Mouse (Mus musculus) midbrain, embryonic 14.5 days (tissue): Measurements from ENCODE around the gene Spout1. TPM values are rescaled to one million over a fixed set of nuclear protein-coding genes. Genes with fewer than 3 reads are reported as not detected.
"Not testable (repeated sequence)": the region's sequence is repeated elsewhere in the genome, so short reads cannot be mapped to it uniquely, and the experiment has no call there.

Experiments
- ATAC-seq: fragments of 200-750 bp; cut with Nextera tagmentation; 2 replicates; pipeline ENCODE4 v1.8.0; 2017; ENCODE audit warnings: moderate number of reproducible peaks, moderate library complexity; ENCODE audit not compliant: low FRiP score, low TSS enrichment
- DNase-seq: peaks from one replicate; pipeline ENCODE4 v3.0.0-alpha.2; 2015
- H3K27ac ChIP-seq: fragments of 300-500 bp; sonication (generic); replicated peaks from 2 replicates; pipeline ENCODE4 v1.5.1; 2014; ENCODE audit warnings: mild to moderate bottlenecking, low read depth, low read length, moderate library complexity
- H3K27me3 ChIP-seq: fragments of 300-500 bp; sonication (generic); 2 replicates; pipeline ENCODE4 v1.6.1; 2014; ENCODE audit warnings: low read length, control low read depth, mixed read lengths; ENCODE audit not compliant: control insufficient read depth, insufficient read depth
- H3K36me3 ChIP-seq: fragments of 300-500 bp; sonication (generic); 2 replicates; pipeline ENCODE4 v1.6.1; 2014; ENCODE audit warnings: low read length, control low read depth; ENCODE audit not compliant: control insufficient read depth, insufficient read depth
- H3K4me1 ChIP-seq: fragments of 300-500 bp; sonication (generic); 2 replicates; pipeline ENCODE4 v1.6.1; 2014; ENCODE audit warnings: mild to moderate bottlenecking, antibody characterized with exemption, low read length, control low read depth; ENCODE audit not compliant: control insufficient read depth, insufficient read depth
- H3K4me2 ChIP-seq: fragments of 300-500 bp; sonication (generic); 2 replicates; pipeline ENCODE4 v1.6.1; 2014; ENCODE audit warnings: mild to moderate bottlenecking, low read length, moderate library complexity
- H3K4me3 ChIP-seq: fragments of 300-500 bp; sonication (generic); replicated peaks from 2 replicates; pipeline ENCODE4 v1.5.1; 2014; ENCODE audit warnings: low read depth, low read length
- H3K9ac ChIP-seq: fragments of 300-500 bp; sonication (generic); replicated peaks from 2 replicates; pipeline ENCODE4 v1.6.1; 2014; ENCODE audit warnings: mild to moderate bottlenecking, low read length, moderate library complexity
- H3K9me3 ChIP-seq: fragments of 300-500 bp; sonication (generic); 2 replicates; pipeline ENCODE4 v1.6.1; 2016; ENCODE audit warnings: low read length, control low read depth, mixed read lengths; ENCODE audit not compliant: control insufficient read depth
- WGBS: fragments of 180-500 bp; shearing (Covaris S2); extraction: QIAGEN DNeasy Blood & Tissue Kit; methylation state at CpG from one replicate; pipeline ENCODE4 v1.1.7; 2014; 5-methylcytosine and 5-hydroxymethylcytosine counted together
- polyA plus RNA-seq: library from polyadenylated mRNA; unstranded; fragments of >200 nt; fragmentation: Nextera tagmentation; extraction: Ambion mirVana; gene quantifications from 2 replicates; pipeline ENCODE4 v1.2.1, GENCODE M21; 2014

Spout1 gene
- polyA plus RNA-seq, 1 experiment from 2014 or later = 52.8 TPM

DNA sequence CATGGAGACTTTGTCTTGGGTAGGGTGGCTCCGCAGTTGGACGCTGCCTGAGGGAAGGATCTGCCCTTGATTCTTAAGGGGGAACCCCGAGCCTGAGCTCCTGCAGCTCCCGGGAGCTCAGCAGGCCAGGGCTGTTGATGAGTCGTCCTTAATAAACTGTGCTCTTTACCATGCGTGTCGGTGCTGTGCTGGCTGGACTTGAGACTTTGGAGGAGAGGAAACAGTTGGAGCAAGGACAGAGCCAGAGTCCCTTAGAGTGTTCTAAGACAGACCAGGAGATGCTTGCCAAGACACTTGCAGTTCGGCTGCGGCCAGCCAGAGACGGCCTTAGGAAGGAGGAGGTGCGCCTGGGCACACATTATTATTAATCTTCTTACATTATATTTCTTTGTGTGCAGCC, 26.4 kb downstream of the Spout1 start:
- ATAC-seq = no peak
- H3K4me1 ChIP-seq = no peaks in the 10 kb centered on the region
- H3K9me3 ChIP-seq = no peaks in the 10 kb centered on the region
- 90% methylated on average over 11 of the region's 11 CpGs for WGBS
- peaks cover 44% of the 10 kb centered on the region for H3K36me3 ChIP-seq
- H3K27me3 ChIP-seq = no peaks in the 10 kb centered on the region
- H3K27ac ChIP-seq = no peak overlapping the region
- H3K9ac ChIP-seq = no peak overlapping the region
- no peak overlapping the region for H3K4me2 ChIP-seq
- no peak overlapping the region for H3K4me3 ChIP-seq
- no peak for DNase-seq

DNA sequence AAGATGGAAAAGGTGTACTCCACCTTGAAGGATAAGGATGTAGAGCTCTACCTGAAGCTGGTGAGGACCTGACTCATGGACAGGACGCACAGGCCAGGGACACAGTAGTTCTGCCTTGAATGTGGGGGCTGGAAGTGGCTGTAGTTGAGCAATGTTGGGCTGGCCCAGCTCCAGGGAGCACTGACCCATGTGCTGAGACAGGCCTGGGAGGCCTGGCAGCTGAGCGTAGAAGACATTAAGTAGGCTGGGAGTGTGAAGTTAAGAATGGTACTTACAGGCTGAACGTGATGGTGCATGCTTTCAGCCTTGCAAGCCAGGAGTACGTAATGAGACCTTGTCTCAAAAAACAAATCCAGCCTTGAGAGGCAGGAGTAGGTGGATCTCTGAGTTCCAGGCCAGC, 30.8 kb downstream of the Spout1 start:
- Histone ChIP-seq H3K9me3 (no peaks in the 10 kb centered on the region), H3K27ac (no peak overlapping the region), H3K4me3 (no peak overlapping the region), H3K36me3 (peaks cover 83% of the 10 kb centered on the region), H3K4me1 (no peaks in the 10 kb centered on the region), H3K9ac (no peak overlapping the region), H3K27me3 (no peaks in the 10 kb centered on the region), H3K4me2 (no peak overlapping the region)
- no peak for DNase-seq
- WGBS = 95% methylated on average over 4 of the region's 4 CpGs
- no peak for ATAC-seq

DNA sequence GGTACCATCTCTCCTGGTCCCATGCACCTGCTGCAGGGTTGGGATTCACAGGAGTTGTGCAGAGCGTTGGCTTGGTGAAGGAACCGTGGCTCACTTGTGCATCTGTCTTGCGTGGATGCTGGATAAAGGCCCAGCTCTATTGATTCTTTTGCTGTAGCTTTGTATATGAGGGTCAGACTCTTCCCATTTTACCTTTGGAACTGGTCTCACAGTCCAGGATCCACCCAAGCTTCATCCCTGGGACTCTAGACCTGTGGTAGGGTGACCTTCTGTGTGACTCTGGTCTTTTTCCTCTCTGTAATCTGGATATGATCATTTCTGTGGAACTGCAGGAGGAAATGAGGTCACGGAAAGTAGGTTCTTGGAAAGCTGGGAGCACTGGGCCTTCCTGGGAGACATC, 33.8 kb downstream of the Spout1 start:
- Histone ChIP-seq H3K27ac (no peak overlapping the region), H3K9me3 (no peaks in the 10 kb centered on the region), H3K27me3 (no peaks in the 10 kb centered on the region), H3K4me3 (no peak overlapping the region), H3K4me2 (no peak overlapping the region), H3K9ac (no peak overlapping the region), H3K36me3 (peaks cover 90% of the 10 kb centered on the region), H3K4me1 (no peaks in the 10 kb centered on the region)
- ATAC-seq (no peak), DNase-seq (no peak)
- WGBS = 95% methylated on average over 4 of the region's 4 CpGs

DNA sequence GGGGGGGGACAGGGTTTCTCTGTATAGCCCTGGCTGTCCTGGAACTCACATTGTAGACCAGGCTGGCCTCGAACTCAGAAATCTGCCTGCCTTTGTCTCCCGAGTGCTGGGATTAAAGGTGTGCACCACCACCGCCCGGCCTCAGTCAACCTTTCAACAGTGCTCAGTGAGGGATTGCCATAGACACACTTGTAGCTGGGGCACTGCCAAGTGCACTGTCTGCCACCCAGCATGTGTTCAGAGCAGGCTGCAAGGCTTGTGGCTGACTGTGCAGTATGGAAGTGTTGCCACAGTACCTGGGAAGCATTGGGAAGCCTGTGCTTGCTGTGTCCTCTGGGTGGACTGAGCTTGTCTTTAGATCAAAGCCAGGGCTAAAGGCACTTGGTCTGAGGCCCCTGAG, 38.2 kb downstream of the Spout1 start:
- ATAC-seq, H3K4me1 ChIP-seq, H3K9me3 ChIP-seq, DNase-seq, H3K4me3 ChIP-seq, H3K27ac ChIP-seq, H3K27me3 ChIP-seq, H3K4me2 ChIP-seq, H3K9ac ChIP-seq: not testable (repeated sequence)
- H3K36me3 ChIP-seq = peaks cover 78% of the 10 kb centered on the region
- 92% methylated on average over 4 of the region's 4 CpGs for WGBS

DNA sequence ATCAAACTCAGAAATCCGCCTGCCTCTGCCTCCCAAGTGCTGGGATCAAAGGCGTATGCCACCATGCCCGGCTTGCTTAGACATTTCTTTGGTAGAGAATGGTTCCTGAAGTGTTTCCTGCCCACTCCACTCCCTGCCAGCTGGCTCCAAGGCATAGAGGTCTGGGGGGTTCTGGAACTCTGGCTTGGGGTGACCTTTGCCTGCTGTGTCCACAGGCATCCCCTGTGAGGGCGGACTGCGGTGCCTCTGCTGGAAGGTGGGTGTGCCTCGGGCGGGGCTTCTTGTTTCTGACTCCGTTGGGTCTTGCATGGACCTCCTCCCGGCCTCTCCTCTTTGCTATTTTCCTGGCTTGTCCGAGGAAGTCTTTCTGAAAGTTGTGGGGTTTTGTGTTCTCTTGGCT, 41.8 kb downstream of the Spout1 start:
- 95% methylated on average over 10 of the region's 10 CpGs for WGBS
- no peaks in the 10 kb centered on the region for H3K27me3 ChIP-seq
- no peaks in the 10 kb centered on the region for H3K9me3 ChIP-seq
- H3K4me3 ChIP-seq = no peak overlapping the region
- DNase-seq = no peak
- H3K36me3 ChIP-seq = peaks cover 42% of the 10 kb centered on the region
- no peak for ATAC-seq
- peaks cover 14% of the 10 kb centered on the region for H3K4me1 ChIP-seq
- no peak overlapping the region for H3K9ac ChIP-seq
- no peak overlapping the region for H3K27ac ChIP-seq
- H3K4me2 ChIP-seq = no peak overlapping the region

DNA sequence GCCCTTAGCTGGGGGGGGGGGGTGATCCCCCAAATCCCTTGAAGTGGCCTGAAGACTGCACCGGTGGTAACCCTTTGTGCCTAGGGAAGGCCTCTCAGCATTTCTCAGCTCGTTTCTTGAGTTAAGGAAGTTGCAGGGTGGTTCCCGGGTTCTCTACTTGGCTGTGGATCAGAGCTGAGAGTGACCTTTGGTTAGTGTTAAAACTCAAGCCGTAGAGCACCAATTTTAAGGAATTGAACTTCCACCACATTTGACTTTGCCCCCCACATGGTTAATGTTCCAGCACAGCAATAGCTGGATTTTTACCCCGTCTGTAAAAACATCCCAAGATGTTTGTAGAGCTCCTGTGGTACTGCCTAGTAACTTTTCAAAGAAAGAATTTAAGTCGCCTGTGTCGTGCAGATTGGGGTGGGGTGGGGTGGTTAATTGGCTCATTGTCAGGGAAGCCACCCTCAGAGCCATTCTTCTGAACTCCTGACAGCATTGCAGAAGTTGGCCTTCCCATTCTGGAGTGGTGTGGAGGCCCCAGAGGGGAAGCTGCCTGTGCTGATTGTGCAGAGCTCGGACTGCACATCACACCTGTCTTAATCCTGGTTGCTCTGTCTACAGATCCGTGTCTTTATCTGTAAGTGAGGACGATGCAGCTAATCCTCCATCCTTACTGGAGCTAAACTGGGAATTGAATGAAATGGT, 43.2 kb downstream of the Spout1 start:
- Histone ChIP-seq H3K27ac (no peak overlapping the region), H3K4me3 (peak overlapping the region; percentile 75), H3K36me3 (peaks cover 28% of the 10 kb centered on the region), H3K4me1 (peaks cover 14% of the 10 kb centered on the region), H3K9ac (peak overlapping the region; percentile 70; the same call in 1 of the 2 replicates), H3K4me2 (peak overlapping the region; percentile 68), H3K9me3 (no peaks in the 10 kb centered on the region), H3K27me3 (no peaks in the 10 kb centered on the region)
- no peak for DNase-seq
- 57% methylated on average over 10 of the region's 10 CpGs for WGBS
- ATAC-seq = no peak

DNA sequence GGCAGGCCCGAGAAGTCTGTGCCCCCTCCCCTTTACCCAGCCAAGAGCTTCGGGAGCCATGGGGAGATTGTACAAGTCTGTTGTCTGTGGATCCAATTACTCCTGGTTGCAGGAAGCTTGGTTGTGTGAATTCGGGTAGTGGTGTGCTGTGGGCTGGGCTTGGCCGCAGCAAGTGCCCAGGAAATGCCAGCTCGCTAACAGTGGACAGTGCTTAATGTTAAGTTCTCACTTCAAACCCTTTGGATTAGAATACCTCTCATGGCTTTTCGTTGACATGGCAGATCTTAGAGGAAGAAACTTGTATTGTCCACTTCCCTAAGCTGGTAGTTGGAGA, 43.9 kb downstream of the Spout1 start:
- Histone ChIP-seq H3K4me2 (peak overlapping the region; percentile 68), H3K9ac (peak overlapping the region; percentile 70), H3K27ac (peak overlapping the region; percentile 66; the same call in 1 of the 2 replicates), H3K27me3 (no peaks in the 10 kb centered on the region), H3K9me3 (no peaks in the 10 kb centered on the region), H3K4me1 (peaks cover 14% of the 10 kb centered on the region), H3K36me3 (peaks cover 26% of the 10 kb centered on the region), H3K4me3 (peak overlapping the region; percentile 75)
- ATAC-seq (no peak), DNase-seq (no peak)
- WGBS = 29% methylated on average over 6 of the region's 6 CpGs

DNA sequence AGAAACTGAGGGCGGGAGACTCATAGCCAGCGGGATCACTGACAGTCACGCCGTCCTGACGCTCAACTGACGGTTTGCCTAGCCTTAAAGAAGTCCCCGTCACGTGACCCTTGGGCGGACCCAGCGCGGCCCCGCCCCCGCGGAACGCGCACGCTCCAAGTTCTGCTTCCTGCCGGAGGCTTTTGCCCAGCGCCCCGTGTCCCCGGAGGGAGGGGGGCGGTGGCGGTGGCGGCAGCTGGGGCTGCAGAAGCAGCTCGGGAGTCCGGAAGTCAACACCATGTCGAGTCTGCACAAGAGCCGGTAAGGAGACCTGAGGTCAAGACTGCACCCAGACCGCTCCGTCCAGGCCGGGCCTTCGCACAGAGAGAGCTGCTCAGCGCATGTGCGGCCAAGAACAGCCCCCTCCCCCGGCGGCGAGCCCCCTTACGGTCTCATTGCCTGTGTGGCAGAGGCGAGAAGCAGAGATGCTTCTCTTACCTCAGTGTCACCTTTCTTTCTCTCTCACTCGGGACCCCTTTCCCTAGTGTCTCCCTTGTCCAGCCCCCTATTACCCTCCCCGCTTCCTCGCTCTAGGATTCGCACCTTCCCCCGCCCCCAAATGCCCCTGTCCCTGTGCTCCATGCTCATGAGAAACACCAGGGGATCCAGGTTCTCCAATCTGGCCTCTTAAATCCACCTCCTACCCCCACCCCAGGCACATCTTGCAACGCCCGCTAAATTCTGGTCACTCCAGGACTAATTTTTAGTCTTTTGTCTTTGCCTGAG, 44.5 kb downstream of the Spout1 start, which contains the start of gene Tbc1d13:
Gene Tbc1d13 (plus strand): TSS at position 134 of the 765 bp plus-strand sequence.
- peak within 1 kb of the TSS; percentile 66 for H3K27ac ChIP-seq
- peak within 1 kb of the TSS; percentile 68 for H3K4me2 ChIP-seq
- ATAC-seq (peak; percentile 93), DNase-seq (peak; percentile 97)
- H3K4me1 ChIP-seq = peaks cover 14% of the 10 kb centered on the region
- H3K9me3 ChIP-seq = no peaks in the 10 kb centered on the region
- no peaks in the 10 kb centered on the region for H3K27me3 ChIP-seq
- WGBS = under 1% methylated on average over 46 of the region's 46 CpGs
- H3K36me3 ChIP-seq = peaks cover 23% of the 10 kb centered on the region
- peak within 1 kb of the TSS; percentile 75 for H3K4me3 ChIP-seq
- H3K9ac ChIP-seq = peak within 1 kb of the TSS; percentile 70
